Comparison of ENCODE assay signal across 10 mouse cellular contexts in genomic region chr6:138420536-138420891, GRCm38 (mm10).
DNase-seq lines count a peak whose midpoint lies in the region; ATAC-seq lines count a peak whose summit lies in the region.
"Had no signal": no experiment of that assay in that cellular context is flagged by ENCODE, and none has a peak within 500 bp of the region (broad histone marks: within the 10 kb centered on the region; RNA-seq: fewer than 3 reads in every experiment).

No protein-coding gene starts in this region.

- no peaks in the 10 kb centered on the region for H3K9me3 ChIP-seq in embryonic facial prominence, embryonic 13.5 days
- no peaks in the 10 kb centered on the region for H3K9me3 ChIP-seq in intestine, embryonic 15.5 days
- H3K9me3 ChIP-seq in neural tube, embryonic 14.5 days (ENCODE audit: control insufficient read depth, low read length), result no peaks in the 10 kb centered on the region

- WGBS in embryonic facial prominence, embryonic 13.5 days, result 2% methylated on average over 3 of the region's 3 CpGs
- WGBS in intestine, embryonic 15.5 days, result 16% methylated on average over 3 of the region's 3 CpGs
- 2% methylated on average over 3 of the region's 3 CpGs for WGBS in neural tube, embryonic 14.5 days

- no peak overlapping the region for H3K27ac ChIP-seq in embryonic facial prominence, embryonic 13.5 days
- no peak overlapping the region for H3K27ac ChIP-seq in intestine, embryonic 15.5 days
- peak overlapping the region; percentile 57 for H3K27ac ChIP-seq in neural tube, embryonic 14.5 days (ENCODE audit: low read depth, low read length)

- peaks cover 29% of the 10 kb centered on the region for H3K4me1 ChIP-seq in embryonic facial prominence, embryonic 13.5 days
- H3K4me1 ChIP-seq in intestine, embryonic 15.5 days (replicated peaks), result 0 out of 2 replicates have a peak, but pooled peaks cover 3% of the 10 kb centered on the region
- peaks cover 6% of the 10 kb centered on the region for H3K4me1 ChIP-seq in neural tube, embryonic 14.5 days (ENCODE audit: control insufficient read depth, insufficient read depth, low read length)

- peak overlapping the region; percentile 47 for H3K4me3 ChIP-seq in embryonic facial prominence, embryonic 13.5 days
- H3K4me3 ChIP-seq in intestine, embryonic 15.5 days (replicated peaks), result 0 out of 2 replicates have a peak overlapping the region, but pooled peaks have one; percentile 4
- H3K4me3 ChIP-seq in neural tube, embryonic 14.5 days (ENCODE audit: low read depth, low read length), result peak overlapping the region; percentile 42
- H3K4me3 ChIP-seq: myocyte had no signal

- H3K9ac ChIP-seq in embryonic facial prominence, embryonic 13.5 days, result no peak overlapping the region
- H3K9ac ChIP-seq in intestine, embryonic 15.5 days, result no peak overlapping the region
- peak overlapping the region; percentile 3 for H3K9ac ChIP-seq in neural tube, embryonic 14.5 days (replicated peaks; ENCODE audit: low read depth, low read length)

- peak overlapping the region; percentile 73 for H3K4me2 ChIP-seq in embryonic facial prominence, embryonic 13.5 days
- peak overlapping the region; percentile 77 for H3K4me2 ChIP-seq in intestine, embryonic 15.5 days (replicated peaks)
- H3K4me2 ChIP-seq in neural tube, embryonic 14.5 days (ENCODE audit: low read depth, low read length), result peak overlapping the region; percentile 75

- peak; percentile 36 for DNase-seq in layer of hippocampus, adult 9-11 months
- DNase-seq in layer of hippocampus, adult 11-12 months (ENCODE audit: low spot score), result no peak
- DNase-seq in adrenal gland, postnatal 10 days, result no peak
- no peak for DNase-seq in adrenal gland, adult 8-10 months
- DNase-seq: cerebellum, adult 11-12 months had no signal

- no peak for ATAC-seq in embryonic facial prominence, embryonic 13.5 days (ENCODE audit: insufficient number of reproducible peaks, insufficient read depth, low FRiP score, low TSS enrichment, low read depth)
- ATAC-seq in intestine, embryonic 15.5 days, result peak; percentile 63
- ATAC-seq in neural tube, embryonic 14.5 days (ENCODE audit: low read depth), result peak; percentile 51
- no peak for ATAC-seq in cerebellum, adult (ENCODE audit: insufficient number of reproducible peaks, low FRiP score, low TSS enrichment)

- H3K27me3 ChIP-seq in embryonic facial prominence, embryonic 13.5 days, result peaks cover 37% of the 10 kb centered on the region
- H3K27me3 ChIP-seq in intestine, embryonic 15.5 days (replicated peaks), result peaks cover 7% of the 10 kb centered on the region; the same call in 1 of the 2 replicates
- H3K27me3 ChIP-seq in neural tube, embryonic 14.5 days (ENCODE audit: control insufficient read depth, insufficient read depth, low read length), result no peaks in the 10 kb centered on the region

- no peaks in the 10 kb centered on the region for H3K36me3 ChIP-seq in embryonic facial prominence, embryonic 13.5 days
- no peaks in the 10 kb centered on the region for H3K36me3 ChIP-seq in intestine, embryonic 15.5 days
- no peaks in the 10 kb centered on the region for H3K36me3 ChIP-seq in neural tube, embryonic 14.5 days (ENCODE audit: control insufficient read depth, insufficient read depth, low read length)

Comparison
In these comparisons a context has a peak if more than half of its experiments do, and no peak if none do; other contexts are left out.
1. ATAC-seq: peak in intestine, embryonic 15.5 days (single experiment) and neural tube, embryonic 14.5 days (single experiment); none in embryonic facial prominence, embryonic 13.5 days (single experiment) and cerebellum, adult (single experiment).
2. Peak in every context shown above with its lines, with median percentiles within 50 percentile points of each other: H3K4me2 ChIP-seq and H3K4me3 ChIP-seq.